Mouse (Mus musculus) heart, embryonic 11.5 days (tissue): Measurements from ENCODE around the gene Vmn1r232. TPM values are rescaled to one million over a fixed set of nuclear protein-coding genes. Genes with fewer than 3 reads are reported as not detected.

Source experiments
- ATAC-seq: fragments of 200-750 bp; cut with Nextera tagmentation; replicated peaks from 2 replicates; pipeline ENCODE4 v1.8.0; 2017; ENCODE audit warnings: moderate library complexity; ENCODE audit not compliant: insufficient number of reproducible peaks, low FRiP score, low TSS enrichment
- H3K27ac ChIP-seq: fragments of 300-500 bp; sonication (generic); 2 replicates; pipeline ENCODE4 v1.5.1; 2014; ENCODE audit warnings: mild to moderate bottlenecking, low read depth, low read length
- H3K27me3 ChIP-seq: fragments of 300-500 bp; sonication (generic); 2 replicates; pipeline ENCODE4 v1.6.1; 2014; ENCODE audit warnings: mild to moderate bottlenecking, low read length, mixed read lengths; ENCODE audit not compliant: control insufficient read depth, insufficient read depth
- H3K36me3 ChIP-seq: fragments of 300-500 bp; sonication (generic); 2 replicates; pipeline ENCODE4 v1.6.1; 2014; ENCODE audit warnings: mild to moderate bottlenecking, low read length, moderate library complexity, mixed read lengths; ENCODE audit not compliant: control insufficient read depth, insufficient read depth
- H3K4me1 ChIP-seq: fragments of 300-500 bp; sonication (generic); 2 replicates; pipeline ENCODE4 v1.6.1; 2014; ENCODE audit warnings: low read length; ENCODE audit not compliant: control insufficient read depth, insufficient read depth
- H3K4me2 ChIP-seq: fragments of 300-500 bp; sonication (generic); 2 replicates; pipeline ENCODE4 v1.6.1; 2014; ENCODE audit warnings: mild to moderate bottlenecking, moderate library complexity
- H3K4me3 ChIP-seq: fragments of 300-500 bp; sonication (generic); 2 replicates; pipeline ENCODE4 v1.5.1; 2014; ENCODE audit warnings: low read depth, low read length
- H3K9ac ChIP-seq: fragments of 300-500 bp; sonication (generic); 2 replicates; pipeline ENCODE4 v1.6.1; 2014; ENCODE audit warnings: mild to moderate bottlenecking, low read depth, low read length, moderate library complexity
- H3K9me3 ChIP-seq: fragments of 300-500 bp; sonication (generic); replicated peaks from 2 replicates; pipeline ENCODE4 v1.6.1; 2016; ENCODE audit warnings: low read length; ENCODE audit not compliant: control insufficient read depth
- WGBS: fragments of 180-500 bp; shearing (Covaris S2); extraction: QIAGEN DNeasy Blood & Tissue Kit; methylation state at CpG from one replicate; pipeline ENCODE4 v1.1.7; 2014; ENCODE audit not compliant: insufficient replicate concordance; 5-methylcytosine and 5-hydroxymethylcytosine counted together
- polyA plus RNA-seq: library from polyadenylated mRNA; unstranded; fragments of >200 nt; fragmentation: Nextera tagmentation; extraction: Ambion mirVana; gene quantifications from 2 replicates; pipeline ENCODE4 v1.2.1, GENCODE M21; 2014

Vmn1r232 gene
- polyA plus RNA-seq, 1 experiment from 2014 or later: not detected

DNA sequence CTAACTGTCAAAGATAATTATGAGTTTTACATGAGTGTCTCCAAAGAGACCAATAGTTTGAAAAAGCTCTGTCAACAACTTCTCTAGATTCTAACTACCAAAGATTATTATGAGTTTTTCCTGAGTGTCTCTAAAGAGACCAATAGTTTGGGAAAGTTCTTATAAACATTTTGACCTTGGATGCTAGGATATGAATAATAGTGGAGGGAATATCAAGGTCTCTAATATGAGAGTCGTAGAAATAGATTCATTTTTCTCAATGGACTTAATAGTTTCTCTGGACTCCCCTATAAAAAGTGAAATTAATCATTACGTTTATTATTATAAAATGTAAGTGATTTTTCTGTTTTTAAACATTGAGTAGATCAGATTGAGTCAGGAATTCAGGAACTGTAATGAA, 14.5 kb downstream of the Vmn1r232 start, which contains the start of gene Vmn1r231:
TSS of gene Vmn1r231 (minus strand) at position 101 of the 400 bp plus-strand sequence.
- Histone ChIP-seq H3K4me1 (no peaks in the 10 kb centered on the region), H3K4me2 (no peak within 1 kb of the TSS), H3K9me3 (no peaks in the 10 kb centered on the region), H3K9ac (no peak within 1 kb of the TSS), H3K4me3 (no peak within 1 kb of the TSS), H3K27ac (no peak within 1 kb of the TSS), H3K36me3 (no peaks in the 10 kb centered on the region), H3K27me3 (no peaks in the 10 kb centered on the region)
- 49% methylated on average over 2 of the region's 2 CpGs for WGBS
- no peak for ATAC-seq

Other genes with a start within 250 kb of the Vmn1r232 start
- gene Vmn1r226, start 236.9 kb downstream of the Vmn1r232 start, polyA plus RNA-seq: not detected in 2 replicates
- not detected in 2 replicates for gene Vmn1r227, start 189.9 kb downstream of the Vmn1r232 start, polyA plus RNA-seq
- gene Vmn1r228, start 133.6 kb downstream of the Vmn1r232 start, polyA plus RNA-seq: not detected in 2 replicates
- gene Vmn1r229, start 108.2 kb downstream of the Vmn1r232 start, polyA plus RNA-seq: 0.03 TPM in 1 of 2 replicates, not detected in the other
- not detected in 2 replicates for gene Vmn1r230, start 79.3 kb downstream of the Vmn1r232 start, polyA plus RNA-seq
- not detected in 2 replicates for gene Vmn1r231, start 14.6 kb downstream of the Vmn1r232 start, polyA plus RNA-seq
- gene Ppp2r1a, start 25.6 kb upstream of the Vmn1r232 start, polyA plus RNA-seq: 360 and 399 TPM in 2 replicates
- not detected in 2 replicates for gene Vmn1r233, start 76.8 kb upstream of the Vmn1r232 start, polyA plus RNA-seq
- 9.2 and 11.8 TPM in 2 replicates for gene Zfp160, start 89.2 kb upstream of the Vmn1r232 start, polyA plus RNA-seq